Mouse (Mus musculus) cerebellum, adult 9-11 months (tissue): ENCODE data around the gene Ppp4c.
A peak's percentile ranks its signal among the peaks of the same experiment; 100 is the strongest.

Experiments used
- DNase-seq: peaks from one replicate; pipeline ENCODE4 v3.0.0; 2022

Ppp4c gene

DNA sequence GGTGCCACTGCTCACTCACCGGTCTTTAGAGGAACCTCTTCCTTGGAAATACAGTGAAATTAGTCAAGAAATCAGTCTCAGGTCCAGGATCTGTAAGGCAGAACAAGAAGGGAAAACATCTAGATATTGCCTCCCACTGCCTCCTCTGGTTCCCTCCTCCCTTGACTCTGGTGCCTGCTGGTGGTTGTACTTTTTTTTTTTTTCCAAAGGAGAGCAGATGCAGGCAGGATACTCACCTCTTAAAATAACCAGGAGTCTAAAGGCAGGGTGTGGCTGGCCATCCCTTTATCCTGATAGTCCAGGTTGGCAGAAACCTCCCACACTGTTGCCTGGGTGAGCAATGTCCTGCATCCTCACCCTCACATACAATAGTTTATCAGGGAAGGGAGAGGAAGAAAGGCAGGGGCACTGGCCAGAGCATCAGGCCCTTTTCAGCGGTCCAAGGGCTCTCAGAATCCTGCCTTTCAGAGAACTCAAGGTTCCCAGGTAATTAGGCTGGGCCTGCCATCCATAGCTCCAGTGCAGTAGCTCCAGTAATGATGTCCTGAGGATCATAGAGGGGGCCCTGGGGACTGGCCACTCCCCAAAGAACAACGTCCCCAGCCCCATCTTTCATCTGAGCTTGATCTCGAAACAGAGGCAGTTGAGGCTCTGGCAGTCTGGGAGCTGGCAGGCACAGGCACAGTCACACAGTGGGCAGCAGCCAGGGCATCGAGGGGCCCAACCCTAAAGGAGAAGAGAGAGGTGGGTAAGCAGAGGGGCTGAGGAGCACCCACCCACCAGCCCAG is 8.2 kb upstream of the Ppp4c start:
- DNase-seq: peak; percentile 71

DNA sequence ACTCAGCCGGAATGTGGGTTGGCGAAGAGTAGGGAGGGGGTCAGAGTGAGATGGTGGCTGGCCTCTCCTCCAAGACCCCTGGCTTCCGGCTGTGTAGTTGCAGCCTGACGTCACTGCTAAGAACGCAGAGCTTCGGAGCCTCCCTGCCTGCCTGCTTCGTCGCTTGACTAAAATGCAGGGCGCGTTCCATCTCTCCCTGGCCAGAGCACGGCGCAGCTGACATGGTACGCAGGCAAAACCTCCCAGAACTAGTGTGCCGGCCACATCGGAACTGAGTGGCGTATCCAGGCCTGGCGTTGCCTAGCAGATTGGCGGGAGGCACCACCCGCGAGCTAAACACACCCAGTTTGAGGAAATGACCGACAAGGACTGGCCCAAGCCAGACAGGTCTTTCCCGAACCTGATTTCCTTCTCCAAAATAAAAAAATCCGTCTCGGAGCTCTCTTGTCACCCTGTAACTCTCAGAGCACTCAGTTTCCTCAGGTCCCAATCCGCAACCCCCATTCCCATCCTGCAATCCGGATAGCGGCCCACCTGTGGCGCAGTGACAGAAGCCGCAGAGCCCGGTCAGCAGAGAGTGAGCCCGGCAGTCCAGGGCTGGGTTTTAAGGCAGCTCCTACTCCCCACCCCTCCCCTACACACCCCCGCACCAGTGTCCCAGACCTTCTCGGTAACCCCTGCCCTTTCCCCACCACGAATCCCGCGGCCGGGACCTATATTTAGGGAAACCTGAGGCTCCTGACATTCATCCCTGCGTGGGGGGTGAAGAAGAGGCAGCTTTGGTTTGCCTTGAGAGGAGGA is 7.4 kb upstream of the Ppp4c start:
- peak; percentile 86 for DNase-seq

DNA sequence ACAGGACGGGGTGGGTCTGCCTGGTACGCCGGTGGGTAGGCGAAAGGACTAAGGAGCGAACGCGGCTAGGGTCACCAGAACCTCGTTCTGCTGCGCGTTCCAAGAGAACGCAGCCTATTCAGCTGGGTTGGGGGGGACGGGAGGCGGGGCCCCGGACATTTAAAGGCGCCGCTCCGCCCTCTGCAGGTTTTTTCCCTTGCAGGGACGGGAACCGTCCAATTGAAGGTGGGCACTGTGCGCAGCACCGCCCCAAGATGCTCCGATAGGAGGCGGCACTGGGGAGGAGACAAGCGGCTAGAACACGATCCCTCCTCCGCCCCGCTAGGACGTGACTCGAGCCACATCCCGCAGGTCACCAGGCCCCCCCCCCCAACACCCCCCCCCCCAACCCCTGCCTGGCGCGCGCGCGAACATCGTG is 6.8 kb upstream of the Ppp4c start:
- peak; percentile 99 for DNase-seq

DNA sequence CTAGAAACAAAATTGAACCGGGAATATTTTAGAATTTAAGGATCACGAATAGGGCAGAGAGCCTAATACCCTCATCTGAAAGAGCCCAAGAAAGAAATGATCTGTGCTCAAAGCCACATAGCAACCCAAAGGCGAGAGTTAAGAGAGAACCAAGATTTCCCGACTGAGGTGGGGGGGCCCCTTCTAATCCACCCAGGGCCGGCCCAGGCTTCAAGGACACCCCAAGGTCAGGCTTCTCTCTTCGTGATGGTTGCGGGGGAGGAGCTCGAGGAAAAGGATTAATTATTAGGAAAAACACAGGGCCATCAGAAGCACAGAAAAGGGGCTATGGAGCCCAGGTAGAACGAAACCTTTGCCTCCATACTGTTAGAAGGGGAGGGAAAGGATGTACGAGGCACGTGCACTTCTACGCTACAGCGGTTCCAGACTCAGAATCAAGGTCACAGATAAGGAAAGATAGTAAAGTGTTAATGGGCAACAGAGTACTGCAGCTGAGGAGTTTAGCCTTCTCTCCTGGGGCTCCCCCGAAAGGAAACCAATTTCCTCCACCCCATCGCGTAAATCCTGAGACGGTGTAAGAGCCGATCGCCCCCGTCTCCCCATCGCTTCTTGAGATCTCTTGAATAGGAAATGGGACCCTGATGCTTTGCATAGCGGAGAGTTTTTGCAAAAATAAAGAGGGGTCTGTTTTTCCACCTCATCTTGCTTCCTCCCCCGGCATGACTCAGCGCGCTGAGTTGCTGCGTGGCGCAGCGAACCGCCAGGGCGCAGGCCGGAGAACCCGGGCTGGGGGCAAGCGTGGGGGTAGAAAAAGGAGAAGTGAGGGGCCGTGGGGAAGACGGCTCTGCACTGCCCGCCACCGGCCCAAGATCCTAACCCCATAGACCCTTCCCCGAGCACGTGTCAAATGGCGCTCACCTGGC is 6.1 kb upstream of the Ppp4c start:
- DNase-seq: peak; percentile 67

DNA sequence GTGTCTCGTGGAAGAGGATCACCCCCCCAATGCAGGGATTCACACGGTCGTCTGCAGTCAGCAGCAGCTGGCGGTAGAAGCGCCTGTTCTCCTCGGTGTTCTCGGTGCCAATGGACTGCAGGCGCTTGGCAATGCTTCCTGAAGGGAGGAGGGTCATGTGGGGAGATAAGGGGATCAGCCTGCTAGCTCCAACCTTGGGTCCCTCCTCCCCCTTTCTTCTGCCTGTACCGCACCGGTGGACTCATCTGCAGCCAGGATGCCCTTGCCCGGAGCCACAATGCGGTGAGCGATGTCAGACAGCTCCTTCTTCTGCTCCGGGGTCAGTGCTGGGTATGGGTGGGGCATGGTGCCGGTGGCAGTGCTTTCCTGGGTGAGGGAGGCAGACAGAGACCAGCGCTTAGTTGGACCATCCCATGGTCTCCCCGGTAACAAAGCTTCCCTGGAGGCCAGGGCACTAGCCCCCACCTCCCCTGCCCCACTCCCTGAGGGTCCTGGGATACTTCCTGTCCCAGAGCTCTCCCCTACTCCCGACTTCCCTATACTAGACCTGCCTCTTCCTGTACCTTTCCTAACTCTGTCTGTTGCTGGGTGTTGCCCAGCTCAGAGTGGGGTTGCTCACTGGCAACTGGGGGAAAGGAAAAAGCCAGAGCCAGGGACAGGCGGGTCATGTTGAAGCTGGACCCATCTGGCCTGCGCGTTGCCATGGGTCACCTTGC is 5.3 kb upstream of the Ppp4c start, which contains the start of gene Fam57b:
Gene Fam57b (plus strand): TSS at position 258 of the 716 bp plus-strand sequence.
- DNase-seq: peak; percentile 84

DNA sequence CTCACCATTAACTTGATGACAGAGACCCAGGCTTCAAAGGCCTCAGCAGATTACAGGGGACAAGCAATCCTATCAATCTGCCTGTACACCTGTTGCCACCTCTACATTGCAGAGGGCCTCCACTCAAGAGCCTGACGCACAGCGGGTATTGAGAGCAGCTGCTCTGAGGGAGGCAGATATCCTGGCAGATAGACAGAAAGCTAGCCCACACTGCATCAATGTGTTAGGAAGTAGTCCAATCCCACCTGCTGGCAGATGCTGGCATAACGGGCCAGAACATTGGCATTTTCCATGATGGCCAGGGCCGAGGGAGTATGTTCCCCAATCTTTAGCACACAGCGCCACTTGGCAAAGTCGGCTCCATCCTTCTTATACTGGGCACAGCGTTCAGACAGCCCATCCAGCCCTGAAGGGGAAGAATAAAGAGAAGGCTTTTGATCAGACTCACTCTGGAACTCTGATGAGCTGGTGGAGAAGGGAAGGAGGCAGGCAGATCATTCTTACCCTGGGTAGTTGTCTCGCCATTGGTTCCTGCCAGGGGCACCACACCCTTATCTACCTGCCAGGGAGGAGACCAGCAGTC is 4.1 kb upstream of the Ppp4c start:
- peak; percentile 77 for DNase-seq

DNA sequence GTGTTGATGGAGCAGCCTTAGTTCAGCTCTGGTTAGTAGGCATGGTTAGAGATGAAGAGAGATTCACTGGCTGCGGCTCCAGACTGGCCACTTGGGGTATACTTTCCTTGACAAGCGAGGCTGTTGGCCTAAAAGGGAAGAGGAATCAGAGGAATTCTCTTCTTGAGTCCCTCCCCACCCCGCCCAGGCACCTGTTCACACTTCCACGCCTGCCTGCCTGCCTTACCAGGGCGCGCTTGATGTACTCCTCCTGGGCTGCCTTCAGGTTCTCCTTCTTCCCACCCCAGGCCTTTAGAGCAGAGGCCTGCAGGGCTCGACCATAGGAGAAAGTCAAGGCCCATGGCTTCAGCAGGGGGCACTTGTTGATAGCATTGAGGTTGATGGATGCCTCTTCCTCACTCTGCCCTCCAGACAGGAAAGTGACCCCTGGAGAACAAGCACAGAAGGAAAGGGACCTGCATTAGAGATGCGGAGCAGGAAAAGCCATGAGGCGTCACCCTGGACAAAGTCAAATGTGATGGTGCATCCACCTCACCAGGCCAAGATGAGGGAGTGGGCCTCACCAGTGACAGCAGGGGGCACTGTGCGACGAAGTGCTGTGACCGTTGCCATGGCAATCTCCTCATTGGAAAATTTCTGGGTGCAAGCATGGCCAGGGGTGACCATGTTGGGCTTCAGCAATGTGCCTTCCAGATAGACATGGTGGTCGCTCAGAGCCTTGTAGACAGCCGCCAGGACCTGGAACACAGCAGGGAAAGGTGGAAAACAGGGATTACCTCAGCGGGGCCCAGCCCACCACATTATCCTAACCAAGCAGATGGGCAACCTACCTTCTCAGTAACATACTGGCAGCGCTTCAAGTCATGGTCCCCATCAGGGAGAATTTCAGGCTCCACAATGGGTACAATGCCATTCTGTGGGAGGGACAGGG is 3.4 kb upstream of the Ppp4c start:
- DNase-seq: peak; percentile 67

DNA sequence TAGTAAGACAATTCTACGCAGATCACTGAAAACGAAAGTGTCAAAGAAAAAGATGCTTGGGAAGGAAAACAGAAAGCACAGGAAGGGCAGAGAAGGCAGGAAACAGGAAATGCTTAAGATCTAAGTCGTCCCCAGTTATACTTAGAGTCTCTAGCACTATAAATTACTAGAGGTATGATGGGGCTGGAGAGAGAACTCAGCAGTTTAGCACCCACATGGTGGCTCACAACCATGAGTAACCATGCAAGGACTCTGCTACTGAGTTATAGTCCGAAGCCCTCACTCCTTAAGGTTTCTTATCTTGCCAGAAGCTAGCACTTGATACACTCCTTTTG is 1.9 kb upstream of the Ppp4c start:
- no peak for DNase-seq

DNA sequence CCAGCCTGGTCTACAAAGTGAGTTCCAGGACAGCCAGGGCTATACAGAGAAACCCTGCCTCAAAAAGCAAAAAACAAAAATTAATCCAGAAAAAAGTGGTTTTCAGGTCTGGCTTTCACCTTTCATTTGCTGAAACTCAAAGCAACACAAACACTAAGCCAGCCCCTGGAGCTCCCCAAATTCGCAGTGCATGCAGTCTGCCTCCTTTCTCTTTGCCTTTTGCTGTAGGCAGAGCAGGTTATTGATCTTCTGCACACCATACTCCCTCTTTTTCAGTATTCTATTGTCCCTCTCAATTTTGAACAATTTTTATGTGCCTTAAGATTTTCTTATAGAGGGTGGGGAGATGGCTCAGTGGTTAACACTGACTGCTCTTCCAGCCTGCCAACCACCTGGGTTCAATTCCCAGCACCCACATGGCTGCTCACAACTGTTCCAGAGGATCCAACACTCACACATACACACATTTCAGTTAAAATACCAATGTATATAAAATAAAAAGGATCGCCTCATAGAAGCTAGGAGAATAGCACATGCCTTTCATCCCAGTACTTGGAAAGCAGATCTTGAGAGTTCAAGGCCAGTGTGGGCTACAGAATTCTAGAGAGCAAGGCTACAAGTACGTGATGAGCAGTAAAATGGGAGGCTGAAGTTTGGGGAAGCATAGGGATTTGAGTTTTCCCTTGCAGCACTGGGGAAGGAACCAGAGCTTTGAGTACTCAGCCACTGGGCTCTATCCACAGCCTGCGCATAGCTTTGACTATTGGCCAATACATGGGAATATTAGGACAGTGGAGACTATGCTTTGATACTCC is 1.4 kb upstream of the Ppp4c start:
- no peak for DNase-seq

DNA sequence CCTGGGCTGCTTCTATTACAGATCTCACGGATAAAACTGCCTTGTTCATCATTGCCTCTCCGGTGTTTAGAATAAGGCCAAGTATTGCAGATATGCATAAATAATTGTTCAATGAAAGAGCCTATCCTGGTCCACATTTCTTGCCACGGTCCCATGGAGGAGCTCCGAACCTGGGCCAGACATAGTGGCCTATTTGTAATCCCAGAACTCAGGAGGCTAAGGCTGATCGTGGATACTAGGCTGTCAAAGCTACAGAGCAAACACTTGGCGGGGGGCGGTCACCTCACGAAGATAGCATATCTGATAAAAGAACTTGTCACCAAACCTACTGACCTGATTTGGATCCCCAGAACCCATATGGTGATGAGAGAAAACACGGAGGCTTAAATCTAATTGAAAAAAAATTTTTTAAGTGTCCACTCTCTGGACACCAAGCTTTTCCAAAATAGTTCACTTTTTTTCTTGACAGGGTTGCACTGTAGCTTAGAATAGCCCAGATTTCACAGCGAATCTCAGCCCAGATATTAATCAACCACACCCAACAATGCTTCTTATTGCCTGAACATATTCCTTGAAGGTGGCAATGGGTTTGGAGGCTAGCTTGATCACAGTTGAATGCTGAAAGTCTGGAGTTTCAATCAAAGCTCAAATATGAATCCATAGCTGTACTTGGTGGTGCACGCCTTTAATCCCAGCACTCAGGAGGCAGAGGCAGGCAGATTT is 586 bp upstream of the Ppp4c start:
- DNase-seq: no peak

DNA sequence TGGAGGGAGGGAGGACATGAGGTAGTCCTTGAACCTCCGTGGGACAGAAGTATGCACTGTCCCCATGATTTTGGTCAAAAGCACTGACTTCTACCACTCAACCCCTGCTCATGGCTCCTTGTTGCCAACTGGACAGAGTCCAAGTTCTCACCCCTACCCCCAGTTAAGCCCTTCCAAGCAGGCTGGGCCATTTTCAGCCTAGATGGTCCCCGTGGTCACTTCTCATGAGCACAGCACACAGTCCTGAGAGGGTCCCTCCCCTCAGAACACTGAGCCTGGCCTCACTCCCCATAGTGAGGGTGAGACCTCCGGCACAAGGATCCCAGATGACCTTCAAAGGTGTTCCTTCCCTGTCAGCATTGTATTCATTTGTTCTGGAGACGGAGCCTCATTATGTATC is 3.2 kb downstream of the Ppp4c start:
- DNase-seq: peak; percentile 42

DNA sequence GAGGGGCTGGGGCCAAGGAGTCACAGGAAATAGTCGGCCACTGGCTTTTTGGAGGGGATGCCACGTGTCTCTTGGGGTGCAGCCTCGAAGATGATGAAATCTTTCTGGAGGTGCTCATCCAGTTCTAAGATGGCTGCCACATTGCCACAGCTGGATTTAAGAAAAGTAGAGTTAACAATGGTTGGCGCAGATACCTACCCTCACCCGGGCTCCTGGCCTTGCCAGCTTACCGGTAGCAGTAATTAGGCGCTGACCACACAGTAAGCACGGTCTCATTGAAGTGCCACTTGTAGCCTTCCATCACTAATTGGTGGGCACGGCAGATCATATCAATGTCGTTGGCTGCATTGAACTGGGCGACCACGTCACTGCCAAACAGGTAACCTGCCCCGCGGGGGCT is 6.2 kb downstream of the Ppp4c start:
- DNase-seq: no peak

DNA sequence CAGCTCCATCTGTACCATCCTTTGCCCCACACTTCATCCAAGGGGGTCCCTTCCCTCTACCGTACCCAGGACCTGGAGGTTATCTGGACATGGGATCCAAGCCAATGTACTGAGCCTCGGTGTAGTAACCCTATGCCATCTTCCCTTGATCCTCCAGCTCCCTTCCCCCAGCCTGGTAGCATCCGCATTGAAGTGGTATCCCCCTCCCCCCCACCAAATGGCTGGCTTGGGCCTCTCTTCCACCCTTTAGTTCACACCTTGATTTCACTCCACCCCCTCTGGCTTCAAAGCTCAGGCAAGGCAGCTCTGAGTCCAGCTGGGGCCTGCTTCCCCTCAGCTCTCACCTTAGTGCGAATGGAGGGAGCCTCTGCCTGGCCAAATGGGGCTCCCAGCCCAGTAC is 7.2 kb downstream of the Ppp4c start:
- peak; percentile 47 for DNase-seq

DNA sequence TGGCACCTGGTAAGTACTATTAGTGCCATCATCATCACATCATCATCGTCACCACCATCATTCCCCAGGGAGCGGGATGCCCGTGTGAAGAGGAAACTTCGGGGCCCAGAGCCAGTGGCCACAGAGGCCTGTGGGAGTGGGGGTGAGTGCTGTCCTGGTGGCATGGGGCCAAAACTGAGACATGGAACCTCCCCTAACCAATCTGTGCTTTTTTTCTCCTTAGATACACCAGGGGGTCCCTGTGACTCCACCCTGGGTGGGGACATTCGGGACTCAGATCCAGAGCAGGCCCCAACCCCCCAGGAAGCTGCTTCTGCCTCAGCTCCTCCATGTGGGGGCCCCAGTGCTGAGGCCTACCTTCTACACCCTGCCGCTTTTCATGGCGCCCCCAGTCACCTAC is 7.8 kb downstream of the Ppp4c start:
- DNase-seq: peak; percentile 51

DNA sequence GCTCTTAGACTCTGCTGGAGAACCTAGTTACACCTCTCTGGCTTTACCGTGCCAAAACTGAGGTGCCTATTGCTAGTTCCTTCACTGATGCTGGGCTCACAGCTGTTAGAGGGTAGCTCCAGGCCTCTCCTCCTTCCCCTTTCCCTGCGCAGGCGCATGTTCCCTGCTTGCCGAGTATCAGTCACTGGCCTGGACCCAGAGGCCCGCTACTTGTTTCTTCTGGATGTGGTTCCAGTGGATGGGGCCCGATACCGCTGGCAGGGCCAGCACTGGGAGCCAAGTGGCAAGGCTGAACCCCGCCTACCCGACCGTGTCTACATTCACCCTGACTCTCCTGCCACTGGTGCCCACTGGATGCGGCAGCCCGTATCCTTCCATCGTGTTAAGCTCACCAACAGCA is 9.6 kb downstream of the Ppp4c start:
- peak; percentile 63 for DNase-seq

DNA sequence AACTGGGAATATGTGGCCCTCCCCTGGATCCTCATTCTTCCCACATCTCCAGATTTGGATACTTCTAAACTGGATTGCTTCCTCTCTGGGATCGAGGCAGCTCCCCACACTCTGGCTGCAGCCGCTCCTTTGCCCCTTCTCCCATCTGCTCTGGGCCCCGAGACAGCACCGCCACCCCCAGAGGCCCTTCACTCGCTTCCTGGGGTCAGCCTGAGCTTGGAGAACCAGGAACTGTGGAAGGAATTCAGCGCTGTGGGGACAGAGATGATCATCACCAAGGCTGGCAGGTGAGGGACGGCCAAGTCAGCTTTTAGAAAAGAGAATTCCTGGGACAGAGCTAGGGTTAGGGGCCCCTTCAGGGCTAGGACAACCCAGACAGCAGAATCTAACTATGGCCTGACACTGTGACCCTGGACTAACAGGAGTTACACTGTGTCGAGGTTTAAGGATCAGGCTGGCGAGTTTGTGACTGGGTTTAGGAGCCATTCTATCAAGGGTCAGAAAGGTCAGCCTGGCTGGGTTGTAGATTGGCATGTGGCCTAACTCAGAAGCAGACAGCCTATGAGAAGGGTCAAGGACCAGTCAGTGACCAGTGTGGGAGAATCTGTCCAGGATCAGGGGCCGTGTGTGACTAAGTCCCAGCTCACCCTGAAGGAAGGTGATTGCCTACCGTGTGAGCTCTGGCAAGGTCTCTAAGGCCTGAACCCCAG is 10.5 kb downstream of the Ppp4c start:
- DNase-seq: peak; percentile 55

DNA sequence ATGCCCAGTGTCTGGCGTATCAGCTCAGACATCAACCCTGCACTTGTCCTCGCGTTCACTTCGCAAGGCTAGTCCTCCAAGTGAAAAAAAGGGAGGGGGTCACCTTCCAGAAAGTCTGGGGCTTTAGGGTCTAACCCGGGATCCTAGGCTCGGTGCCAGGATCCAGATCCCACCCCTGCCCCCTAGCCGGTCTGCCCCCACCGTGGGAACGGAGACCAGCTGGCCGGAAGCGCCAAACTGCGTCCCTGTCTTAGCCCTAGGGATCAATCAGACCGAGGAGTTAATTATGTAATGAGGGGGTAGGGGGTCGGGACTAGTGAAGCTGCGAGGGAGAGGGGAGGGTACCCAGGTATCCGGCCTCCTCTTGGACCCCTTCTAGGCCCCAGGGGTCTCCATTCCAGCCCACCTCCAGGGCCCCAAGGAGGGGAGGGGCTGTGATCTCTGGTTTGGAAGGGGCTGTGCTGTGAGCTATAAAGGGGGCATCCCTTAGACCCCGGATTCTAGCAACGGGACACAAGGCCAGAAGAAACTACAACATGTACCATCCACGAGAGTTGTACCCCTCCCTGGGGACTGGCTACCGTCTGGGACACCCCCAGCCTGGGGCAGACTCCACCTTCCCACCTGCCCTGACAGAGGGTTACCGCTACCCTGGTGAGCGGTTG is 11.2 kb downstream of the Ppp4c start, which contains the start of gene Tbx6:
Gene Tbx6 (plus strand): TSS at position 513 of the 665 bp plus-strand sequence.
- peak; percentile 81 for DNase-seq
